Mouse (Mus musculus) kidney, postnatal 4 days (tissue): ENCODE data around the gene Muc1.

Source experiments
- DNase-seq, 2 experiments: peaks; one replicate each; pipeline ENCODE4 v3.0.0; 2021; ENCODE audit warnings: mixed read lengths in 2 of 2

The Muc1 gene

GRCm38 (mm10) chr3:89237682-89238081, 8.8 kb downstream of the Muc1 start:
- no peak for DNase-seq

GRCm38 (mm10) chr3:89238494-89238893, 9.6 kb downstream of the Muc1 start:
- peak in 1 of 2 experiments; percentile 51 for DNase-seq

GRCm38 (mm10) chr3:89242331-89242895, 13.6 kb downstream of the Muc1 start:
- peak; percentile 76 to 84 for DNase-seq

GRCm38 (mm10) chr3:89243609-89244008, 14.8 kb downstream of the Muc1 start:
- DNase-seq: peak; percentile 70 to 82

GRCm38 (mm10) chr3:89244158-89244981, 15.5 kb downstream of the Muc1 start:
- DNase-seq: peak; percentile 63 to 72

- DNase-seq: peak; percentile 62 to 72
Observed at GRCm38 (mm10) chr3:89244982-89245687, 16.3 kb downstream of the Muc1 start.

GRCm38 (mm10) chr3:89245688-89246171, 16.9 kb downstream of the Muc1 start, which contains the start of gene Krtcap2:
Gene Krtcap2, plus strand, starts transcription at chr3:89245966.
- DNase-seq: peak; percentile 46 to 61

- DNase-seq: peak; percentile 91 to 95
Observed at GRCm38 (mm10) chr3:89246261-89247100, 17.6 kb downstream of the Muc1 start, which contains the start of gene Trim46. Gene Trim46, minus strand, starts transcription at chr3:89246309.

- DNase-seq: no peak
Observed at GRCm38 (mm10) chr3:89247466-89247865, 18.6 kb downstream of the Muc1 start.

GRCm38 (mm10) chr3:89250435-89251040, 21.7 kb downstream of the Muc1 start:
- DNase-seq: peak; percentile 80 to 86

- peak; percentile 74 to 84 for DNase-seq
Observed at GRCm38 (mm10) chr3:89251365-89251895, 22.6 kb downstream of the Muc1 start.

GRCm38 (mm10) chr3:89254994-89255393, 26.1 kb downstream of the Muc1 start:
- no peak for DNase-seq

GRCm38 (mm10) chr3:89256177-89256576, 27.3 kb downstream of the Muc1 start:
- no peak for DNase-seq

- no peak for DNase-seq
Observed at GRCm38 (mm10) chr3:89259076-89259475, 30.2 kb downstream of the Muc1 start, which contains the start of gene Dpm3. Gene Dpm3, plus strand, starts transcription at chr3:89259358.

- DNase-seq: no peak
Observed at GRCm38 (mm10) chr3:89260211-89260610, 31.4 kb downstream of the Muc1 start.

- DNase-seq: peak in 1 of 2 experiments; percentile 37
Observed at GRCm38 (mm10) chr3:89262417-89262816, 33.6 kb downstream of the Muc1 start.

- peak; percentile 80 to 86 for DNase-seq
Observed at GRCm38 (mm10) chr3:89266439-89266893, 37.6 kb downstream of the Muc1 start.

- no peak for DNase-seq
Observed at GRCm38 (mm10) chr3:89268916-89269315, 40.1 kb downstream of the Muc1 start.

GRCm38 (mm10) chr3:89270051-89270755, 41.3 kb downstream of the Muc1 start, which contains the start of gene Slc50a1:
Gene Slc50a1, minus strand, starts transcription at chr3:89270570.
- peak; percentile 90 to 92 for DNase-seq

GRCm38 (mm10) chr3:89270891-89271290, 42.0 kb downstream of the Muc1 start:
- DNase-seq: peak; percentile 50 to 66
